Mouse (Mus musculus) spleen, adult 12 weeks (tissue): ENCODE data around the gene Pgm1.

Experiments
- DNase-seq: peaks from one replicate; pipeline ENCODE4 v3.0.0; 2022; ENCODE audit warnings: low spot score

Pgm1 gene

GRCm38 (mm10) chr4:100011563-100011962, 82.3 kb downstream of the Pgm1 start:
- DNase-seq: no peak

- no peak for DNase-seq
Observed at GRCm38 (mm10) chr4:100012361-100013035, 83.3 kb downstream of the Pgm1 start.

- DNase-seq: no peak
Observed at GRCm38 (mm10) chr4:100027773-100028172, 98.6 kb downstream of the Pgm1 start.

- no peak for DNase-seq
Observed at GRCm38 (mm10) chr4:100028641-100029040, 99.4 kb downstream of the Pgm1 start.

- DNase-seq: no peak
Observed at GRCm38 (mm10) chr4:100031270-100031669, 102.1 kb downstream of the Pgm1 start.

GRCm38 (mm10) chr4:100032608-100033007, 103.4 kb downstream of the Pgm1 start:
- no peak for DNase-seq

- no peak for DNase-seq
Observed at GRCm38 (mm10) chr4:100033944-100034343, 104.7 kb downstream of the Pgm1 start.

GRCm38 (mm10) chr4:100034971-100035370, 105.8 kb downstream of the Pgm1 start:
- no peak for DNase-seq

- no peak for DNase-seq
Observed at GRCm38 (mm10) chr4:100035919-100036554, 106.8 kb downstream of the Pgm1 start.
